Mouse (Mus musculus) embryonic facial prominence, embryonic 14.5 days (tissue): ENCODE measurements around the gene Camk1. TPM values are rescaled to one million over a fixed set of nuclear protein-coding genes. Genes with fewer than 3 reads are reported as not detected.
A peak's percentile ranks its signal among the peaks of the same experiment; 100 is the strongest.

Source experiments
- ATAC-seq: fragments of 200-750 bp; cut with Nextera tagmentation; 2 replicates; pipeline ENCODE4 v1.8.0; 2017; ENCODE audit warnings: low read depth, moderate number of reproducible peaks, moderate TSS enrichment
- DNase-seq: peaks from one replicate; pipeline ENCODE4 v3.0.0-alpha.2; 2015; ENCODE audit warnings: low spot score
- H3K27ac ChIP-seq: fragments of 300-500 bp; sonication (generic); replicated peaks from 2 replicates; pipeline ENCODE4 v1.5.1; 2014; ENCODE audit warnings: low read depth, mild to moderate bottlenecking, low read length, moderate library complexity
- H3K27me3 ChIP-seq: fragments of 300-500 bp; sonication (generic); replicated peaks from 2 replicates; pipeline ENCODE4 v1.6.1; 2014; ENCODE audit warnings: low read length; ENCODE audit not compliant: control insufficient read depth, insufficient read depth
- H3K36me3 ChIP-seq: fragments of 300-500 bp; sonication (generic); 2 replicates; pipeline ENCODE4 v1.6.1; 2014; ENCODE audit warnings: low read length, mixed read lengths; ENCODE audit not compliant: control insufficient read depth, insufficient read depth
- H3K4me1 ChIP-seq: fragments of 300-500 bp; sonication (generic); 2 replicates; pipeline ENCODE4 v1.6.1; 2014; ENCODE audit warnings: antibody characterized with exemption, low read length; ENCODE audit not compliant: control insufficient read depth, insufficient read depth
- H3K4me2 ChIP-seq: fragments of 300-500 bp; sonication (generic); 2 replicates; pipeline ENCODE4 v1.6.1; 2014; ENCODE audit warnings: low read depth, mild to moderate bottlenecking, low read length, moderate library complexity, mixed read lengths
- H3K4me3 ChIP-seq: fragments of 300-500 bp; sonication (generic); 2 replicates; pipeline ENCODE4 v1.5.1; 2014; ENCODE audit warnings: low read depth, mild to moderate bottlenecking, low read length
- H3K9ac ChIP-seq: fragments of 300-500 bp; sonication (generic); 2 replicates; pipeline ENCODE4 v1.6.1; 2014; ENCODE audit warnings: low read depth, mild to moderate bottlenecking, low read length, moderate library complexity, mixed read lengths
- H3K9me3 ChIP-seq: fragments of 300-500 bp; sonication (generic); 2 replicates; pipeline ENCODE4 v1.6.1; 2016; ENCODE audit warnings: low read length; ENCODE audit not compliant: control insufficient read depth
- WGBS: fragments of 180-500 bp; shearing (Covaris S2); extraction: QIAGEN DNeasy Blood & Tissue Kit; methylation state at CpG from one replicate; pipeline ENCODE4 v1.1.7; 2014; 5-methylcytosine and 5-hydroxymethylcytosine counted together
- polyA plus RNA-seq: library from polyadenylated mRNA; unstranded; fragments of >200 nt; fragmentation: Nextera tagmentation; extraction: Ambion mirVana; gene quantifications from 2 replicates; pipeline ENCODE4 v1.2.1, GENCODE M21; 2014

Camk1 gene
- polyA plus RNA-seq, 1 experiment from 2014 or later, result 103 TPM

DNA sequence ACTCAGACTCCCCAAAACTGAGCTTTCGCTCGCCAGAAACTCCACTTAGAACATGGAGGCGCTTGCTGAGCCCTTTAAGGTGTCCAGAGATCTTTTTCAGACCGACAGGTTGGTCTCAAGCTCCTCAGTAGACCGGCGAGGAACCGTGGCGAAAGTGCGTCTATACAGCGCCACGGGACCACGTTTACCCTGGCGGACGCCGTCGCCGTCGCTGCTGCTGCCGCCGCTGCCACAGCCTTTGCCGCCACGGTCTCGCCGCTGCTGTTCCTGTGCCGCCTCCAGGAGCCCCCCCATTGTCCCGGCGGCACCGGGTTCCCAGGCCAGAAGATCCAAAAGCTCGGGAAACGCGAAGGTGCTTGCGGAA, 36.8 kb downstream of the Camk1 start, which contains the start of gene Brpf1:
Gene Brpf1 (plus strand): TSS at position 152 of the 364 bp plus-strand sequence.
- Histone ChIP-seq H3K4me1 (peaks cover 6% of the 10 kb centered on the region; the same call in 1 of the 2 replicates), H3K9ac (peak within 1 kb of the TSS; percentile 93), H3K27ac (peak within 1 kb of the TSS; percentile 95), H3K9me3 (no peaks in the 10 kb centered on the region), H3K27me3 (no peaks in the 10 kb centered on the region), H3K36me3 (peaks cover 19% of the 10 kb centered on the region), H3K4me2 (peak within 1 kb of the TSS; percentile 88), H3K4me3 (peak within 1 kb of the TSS; percentile 86)
- DNase-seq, result no peak
- under 1% methylated on average over 22 of the region's 32 CpGs for WGBS
- ATAC-seq, result peak; percentile 64

DNA sequence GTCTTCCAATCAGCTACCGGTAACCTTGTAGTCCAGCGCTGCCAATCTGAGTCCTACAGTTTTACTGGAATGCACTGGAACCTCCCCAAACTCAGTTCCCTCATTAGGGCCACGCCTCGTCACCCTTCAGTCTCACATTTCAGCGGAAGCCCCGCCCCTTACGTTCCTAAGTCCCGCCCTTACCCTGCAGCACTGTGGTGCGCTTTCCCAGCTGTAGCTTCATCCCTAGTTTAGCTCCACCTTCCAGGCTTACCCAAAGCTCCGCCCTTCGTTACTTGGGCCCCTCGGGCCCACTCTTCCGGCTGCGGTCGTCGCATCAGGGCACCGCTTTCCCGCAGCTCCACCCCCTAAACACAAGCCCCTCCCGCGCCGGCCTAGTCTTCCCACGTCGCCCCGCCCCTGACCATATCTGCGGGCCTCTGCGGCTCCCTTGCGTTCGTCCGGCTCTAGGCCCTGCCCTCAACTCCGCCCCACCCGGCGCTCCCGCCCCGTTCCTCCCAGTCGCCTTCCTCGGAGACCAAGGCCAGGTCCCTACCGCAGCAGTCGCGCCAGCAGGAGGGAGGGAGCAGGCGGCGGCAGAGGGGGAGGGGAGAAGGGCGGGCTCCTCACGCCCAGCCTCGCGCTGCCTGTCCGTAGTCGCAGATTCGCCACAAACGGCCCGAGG, 37.3 kb downstream of the Camk1 start:
- peaks cover 19% of the 10 kb centered on the region for H3K36me3 ChIP-seq
- peak overlapping the region; percentile 88 for H3K4me2 ChIP-seq
- WGBS, result under 1% methylated on average over 36 of the region's 50 CpGs
- peak overlapping the region; percentile 95 for H3K27ac ChIP-seq
- no peaks in the 10 kb centered on the region for H3K27me3 ChIP-seq
- H3K9ac ChIP-seq, result peak overlapping the region; percentile 93
- no peaks in the 10 kb centered on the region for H3K9me3 ChIP-seq
- H3K4me3 ChIP-seq, result peak overlapping the region; percentile 86
- ATAC-seq, result peak; percentile 99
- peak; percentile 100 for DNase-seq
- peaks cover 6% of the 10 kb centered on the region; the same call in 1 of the 2 replicates for H3K4me1 ChIP-seq

DNA sequence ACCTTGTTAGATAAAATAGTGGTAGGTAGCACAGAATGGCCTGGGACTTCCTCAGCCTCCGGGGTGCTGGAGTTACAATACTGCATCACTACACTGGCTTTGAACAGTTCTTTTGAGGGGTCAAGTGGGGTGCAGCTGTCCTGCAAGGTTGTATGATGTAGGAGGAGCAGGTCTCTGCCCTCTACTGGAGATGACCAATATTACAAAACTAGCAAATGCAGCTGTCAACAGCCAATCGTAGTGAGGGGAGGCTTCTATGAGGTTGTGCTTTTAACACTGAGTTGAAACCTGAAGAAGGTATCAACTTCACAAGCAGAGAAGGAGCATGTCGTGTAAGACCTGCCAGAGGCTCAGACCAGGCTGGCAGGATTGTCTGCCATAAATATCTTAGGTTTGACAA, 41.5 kb downstream of the Camk1 start:
- Histone ChIP-seq H3K27me3 (no peaks in the 10 kb centered on the region), H3K9me3 (no peaks in the 10 kb centered on the region), H3K4me3 (no peak overlapping the region), H3K36me3 (no peaks in the 10 kb centered on the region), H3K27ac (no peak overlapping the region), H3K4me1 (no peaks in the 10 kb centered on the region), H3K4me2 (no peak overlapping the region), H3K9ac (no peak overlapping the region)
- no peak for ATAC-seq
- peak; percentile 32 for DNase-seq
- WGBS, result 22% methylated on average over 3 of the region's 3 CpGs

DNA sequence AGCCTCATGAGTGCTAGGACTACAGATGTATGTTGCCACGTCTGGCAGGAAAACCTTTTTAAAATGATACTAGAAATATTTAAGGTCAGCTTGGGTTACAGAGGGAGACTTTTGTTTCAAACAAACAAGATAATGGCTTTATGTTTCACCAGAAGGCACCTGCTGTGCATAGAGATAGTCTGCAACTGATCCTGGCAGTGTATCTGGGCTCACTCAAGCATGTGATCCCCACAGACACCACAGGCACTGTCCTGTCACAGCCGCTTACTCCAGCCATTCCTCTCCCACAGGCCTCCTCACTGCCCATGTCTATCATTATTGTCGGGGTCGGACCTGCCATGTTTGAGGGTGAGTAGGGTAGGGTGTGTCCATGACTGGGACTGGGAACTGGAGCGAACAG, 42.4 kb downstream of the Camk1 start:
- WGBS, result 83% methylated on average over 5 of the region's 5 CpGs
- no peaks in the 10 kb centered on the region for H3K9me3 ChIP-seq
- no peak overlapping the region for H3K4me2 ChIP-seq
- no peaks in the 10 kb centered on the region for H3K27me3 ChIP-seq
- H3K9ac ChIP-seq, result no peak overlapping the region
- no peak overlapping the region for H3K27ac ChIP-seq
- no peak overlapping the region for H3K4me3 ChIP-seq
- ATAC-seq (no peak), DNase-seq (no peak)
- no peaks in the 10 kb centered on the region for H3K4me1 ChIP-seq
- H3K36me3 ChIP-seq, result no peaks in the 10 kb centered on the region

DNA sequence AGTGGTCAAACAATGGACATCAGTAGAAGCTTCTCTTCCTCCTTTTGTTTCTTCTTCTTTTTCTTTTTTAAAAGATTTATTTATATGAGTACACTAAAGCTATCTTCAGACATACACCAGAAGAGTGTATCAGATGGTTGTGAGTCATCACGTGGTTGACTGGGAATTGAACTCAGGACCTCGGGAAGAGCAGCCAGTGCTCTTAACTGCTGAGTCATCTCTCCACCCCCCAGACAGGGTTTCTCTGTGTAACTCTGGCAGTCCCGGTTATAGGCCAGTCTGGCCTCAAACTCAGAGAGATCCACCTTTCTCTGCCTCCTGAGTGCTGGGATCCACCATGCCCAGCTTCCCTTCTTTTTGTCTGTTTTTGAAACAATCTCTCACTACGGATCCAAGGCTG, 47.1 kb downstream of the Camk1 start:
- H3K4me1 ChIP-seq, result no peaks in the 10 kb centered on the region
- H3K4me3 ChIP-seq, result no peak overlapping the region
- H3K4me2 ChIP-seq, result no peak overlapping the region
- H3K9me3 ChIP-seq, result no peaks in the 10 kb centered on the region
- no peak overlapping the region for H3K9ac ChIP-seq
- DNase-seq (no peak), ATAC-seq (no peak)
- H3K36me3 ChIP-seq, result no peaks in the 10 kb centered on the region
- whole genome bisulfite sequencing, result 57% methylated on average over 4 of the region's 4 CpGs
- no peaks in the 10 kb centered on the region for H3K27me3 ChIP-seq
- H3K27ac ChIP-seq, result no peak overlapping the region

DNA sequence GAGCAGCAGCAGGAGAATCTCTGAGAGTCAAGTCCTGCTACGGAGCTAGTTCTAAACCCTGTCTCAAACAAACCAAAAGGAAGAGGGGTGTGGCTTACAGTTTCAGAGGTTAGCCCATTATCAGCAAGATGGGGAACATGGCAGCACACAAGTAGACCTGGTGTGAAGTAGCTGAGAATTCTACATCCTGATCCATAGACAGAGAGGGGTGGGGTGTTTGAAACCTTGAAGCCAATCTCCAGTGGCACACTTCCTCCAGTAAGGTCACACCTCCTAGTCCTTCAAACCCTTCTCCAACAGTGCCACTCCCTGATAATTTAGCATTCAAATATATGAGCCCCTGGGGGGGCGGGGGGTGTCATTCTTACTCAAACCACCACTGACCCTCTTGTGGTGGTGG, 47.7 kb downstream of the Camk1 start:
- Histone ChIP-seq H3K4me3 (no peak overlapping the region), H3K4me2 (no peak overlapping the region), H3K9me3 (no peaks in the 10 kb centered on the region), H3K9ac (no peak overlapping the region), H3K4me1 (no peaks in the 10 kb centered on the region), H3K27ac (no peak overlapping the region), H3K36me3 (no peaks in the 10 kb centered on the region), H3K27me3 (no peaks in the 10 kb centered on the region)
- DNase-seq, result no peak
- WGBS, result 70% methylated on average over 2 of the region's 2 CpGs
- no peak for ATAC-seq

DNA sequence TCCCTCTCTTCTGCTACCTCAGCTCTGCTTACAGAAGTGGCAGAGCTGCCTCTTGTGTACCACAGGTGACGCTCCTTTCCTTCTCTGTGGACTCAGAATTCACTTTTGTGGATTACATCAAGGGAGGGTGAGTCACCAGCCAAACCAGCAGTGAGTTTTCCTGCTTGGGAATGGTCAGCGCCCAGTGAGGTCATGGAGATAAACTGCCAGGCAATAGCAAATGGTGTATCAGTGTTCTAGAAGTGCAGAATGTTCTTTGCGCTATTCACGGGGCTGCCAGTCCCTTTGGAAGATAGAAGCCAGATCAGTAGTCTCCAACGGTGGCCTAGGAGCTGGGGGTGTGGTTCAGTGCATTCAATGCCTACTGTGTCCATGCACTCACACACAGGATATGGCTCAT, 50.8 kb downstream of the Camk1 start:
- H3K4me1 ChIP-seq, result no peaks in the 10 kb centered on the region
- H3K36me3 ChIP-seq, result no peaks in the 10 kb centered on the region
- no peak overlapping the region for H3K9ac ChIP-seq
- WGBS, result 79% methylated on average over 5 of the region's 5 CpGs
- H3K4me3 ChIP-seq, result no peak overlapping the region
- ATAC-seq (no peak), DNase-seq (no peak)
- no peaks in the 10 kb centered on the region for H3K27me3 ChIP-seq
- no peaks in the 10 kb centered on the region for H3K9me3 ChIP-seq
- H3K4me2 ChIP-seq, result no peak overlapping the region
- H3K27ac ChIP-seq, result no peak overlapping the region

DNA sequence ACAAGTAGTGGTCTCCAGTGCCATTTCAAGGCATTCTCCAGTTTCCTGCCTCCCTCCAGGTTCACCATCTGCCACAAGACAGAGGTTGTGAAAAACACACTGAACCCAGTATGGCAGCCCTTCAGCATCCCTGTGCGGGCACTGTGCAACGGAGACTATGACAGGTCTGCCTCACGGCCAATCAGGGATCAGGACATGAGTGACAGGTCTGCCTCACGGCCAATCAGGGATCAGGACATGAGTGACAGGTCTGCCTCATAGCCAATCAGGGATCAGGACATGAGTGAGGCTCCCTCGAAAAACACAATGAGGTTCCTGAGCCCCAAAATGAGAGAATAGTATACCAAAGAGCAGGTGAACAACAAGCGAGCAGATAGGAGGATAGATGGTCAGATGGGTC, 53.4 kb downstream of the Camk1 start:
- ATAC-seq (no peak), DNase-seq (no peak)
- Histone ChIP-seq H3K9ac (no peak overlapping the region), H3K27ac (no peak overlapping the region), H3K4me3 (no peak overlapping the region), H3K4me1 (no peaks in the 10 kb centered on the region), H3K27me3 (no peaks in the 10 kb centered on the region), H3K9me3 (no peaks in the 10 kb centered on the region), H3K4me2 (no peak overlapping the region), H3K36me3 (no peaks in the 10 kb centered on the region)
- 69% methylated on average over 6 of the region's 6 CpGs for WGBS

DNA sequence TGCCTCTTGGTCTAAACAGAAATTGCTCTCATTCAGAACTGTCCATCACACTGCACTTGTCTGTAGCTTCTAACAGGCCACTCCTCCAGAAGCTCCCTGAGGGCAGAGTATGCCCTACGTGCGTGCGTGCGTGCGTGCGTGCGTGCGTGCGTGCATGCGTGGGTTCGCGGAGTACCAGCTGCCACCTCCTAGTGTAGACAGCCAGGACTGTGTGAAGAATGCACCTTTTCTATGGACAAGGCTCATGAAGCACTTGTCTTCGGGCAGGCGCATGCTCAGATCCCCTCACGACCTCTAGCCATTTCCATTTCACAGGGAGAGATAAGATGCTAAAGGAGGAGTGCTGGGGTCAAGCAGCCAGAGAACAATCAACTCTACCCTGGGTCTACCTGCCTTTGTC, 54.4 kb downstream of the Camk1 start:
- WGBS, result 89% methylated on average over 15 of the region's 15 CpGs
- ATAC-seq, result no peak

More for the DNA sequence above, 54.4 kb downstream of the Camk1 start:
- no peak overlapping the region for H3K4me3 ChIP-seq
- DNase-seq, result no peak
- H3K9me3 ChIP-seq, result no peaks in the 10 kb centered on the region
- H3K4me2 ChIP-seq, result no peak overlapping the region
- H3K27me3 ChIP-seq, result peaks cover 6% of the 10 kb centered on the region; the same call in 1 of the 2 replicates
- no peaks in the 10 kb centered on the region for H3K4me1 ChIP-seq
- H3K27ac ChIP-seq, result no peak overlapping the region
- no peaks in the 10 kb centered on the region for H3K36me3 ChIP-seq
- H3K9ac ChIP-seq, result no peak overlapping the region
